Mouse (Mus musculus) adrenal gland, postnatal 25 days (tissue): ENCODE measurements around the gene Vmn1r184. TPM values are rescaled to one million over a fixed set of nuclear protein-coding genes. Genes with fewer than 3 reads are reported as not detected.
"Not testable (repeated sequence)": the region's sequence is repeated elsewhere in the genome, so short reads cannot be mapped to it uniquely, and the experiment has no call there.

Experiments used
- DNase-seq: peaks from one replicate; pipeline ENCODE4 v3.0.0; 2021; ENCODE audit warnings: mixed read lengths
- long read RNA-seq: library from polyadenylated mRNA; stranded (forward); transcript quantifications from one replicate; pipeline ENCODE4 v2.0.0, GENCODE M21; 2021
- total RNA-seq: library from RNA; stranded (reverse); gene quantifications from 2 replicates; pipeline ENCODE4 v1.2.3, GENCODE M21; 2021

The Vmn1r184 gene
- total RNA-seq: not detected in 2 replicates
- long read RNA-seq: 0 reads

- not testable (repeated sequence) for DNase-seq
Observed at GRCm38 (mm10) chr7:26260034-26260433, at the start of gene Vmn1r184. Vmn1r184 (plus strand) TSS chr7:26260334.

- DNase-seq: not testable (repeated sequence)
Observed at GRCm38 (mm10) chr7:26303429-26304166, 43.5 kb downstream of the Vmn1r184 start.

GRCm38 (mm10) chr7:26306926-26307325, 46.8 kb downstream of the Vmn1r184 start, which contains the start of gene Cyp2a4:
Cyp2a4 (plus strand) TSS chr7:26307169.
- DNase-seq: not testable (repeated sequence)

GRCm38 (mm10) chr7:26311786-26312185, 51.7 kb downstream of the Vmn1r184 start:
- not testable (repeated sequence) for DNase-seq

- not testable (repeated sequence) for DNase-seq
Observed at GRCm38 (mm10) chr7:26315194-26315593, 55.1 kb downstream of the Vmn1r184 start.

GRCm38 (mm10) chr7:26315809-26316208, 55.7 kb downstream of the Vmn1r184 start:
- not testable (repeated sequence) for DNase-seq

Other genes with a start within 250 kb of the Vmn1r184 start
- gene Cyp2b13, start 198.8 kb upstream of the Vmn1r184 start, total RNA-seq: 0.15 and 0.48 TPM in 2 replicates
- 1.5 TPM in 1 of 2 replicates, not detected in the other for gene Cyp2b9, start 86.9 kb upstream of the Vmn1r184 start, total RNA-seq
- 4.4 TPM in 1 of 2 replicates, not detected in the other for gene Cyp2a4, start 46.8 kb downstream of the Vmn1r184 start, total RNA-seq
- not detected in 2 replicates for gene Nlrp9c, start 143.4 kb downstream of the Vmn1r184 start, total RNA-seq
- gene Nlrp4a, start 174.8 kb downstream of the Vmn1r184 start, total RNA-seq: not detected in 2 replicates